Mouse (Mus musculus): ENCODE data around the gene Afap1l2.

The Afap1l2 gene

DNA sequence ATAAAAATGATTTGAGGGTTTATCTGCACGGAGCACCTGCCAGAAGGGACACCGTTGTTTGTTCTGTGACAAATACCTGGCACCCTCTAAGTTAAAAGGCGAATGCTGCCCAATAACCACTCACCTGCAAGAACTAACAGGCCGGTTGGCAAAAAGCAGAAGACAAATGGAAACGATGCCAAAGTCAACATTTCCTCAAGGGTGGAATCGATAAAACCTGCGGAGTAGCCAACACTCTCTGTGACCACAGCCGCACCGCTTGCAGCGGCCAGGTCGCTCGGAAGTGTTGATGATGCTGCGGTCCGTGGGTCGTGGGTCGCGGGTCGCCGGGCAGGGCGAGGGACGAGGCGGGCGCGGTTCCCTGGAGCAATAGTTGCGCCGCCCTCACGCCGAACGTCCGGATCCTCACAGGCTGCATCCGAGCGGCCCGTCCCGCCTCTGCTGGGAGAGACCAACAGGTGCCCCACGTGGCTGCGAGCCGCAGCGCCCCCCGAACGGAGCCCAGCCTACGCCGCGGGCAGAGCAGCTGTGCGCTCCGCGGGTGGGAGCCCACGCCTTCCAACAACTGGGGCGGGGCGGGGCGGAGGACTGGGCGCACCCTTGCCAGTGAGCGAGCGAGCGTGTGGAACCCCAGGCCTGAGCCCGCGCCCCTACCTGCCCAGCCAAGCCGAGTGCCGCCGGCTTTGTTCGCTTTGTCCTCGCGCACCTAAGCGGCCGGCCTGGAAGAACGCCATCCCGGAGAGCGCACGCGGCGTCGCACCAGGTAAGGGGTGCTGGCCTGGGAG is 134.0 kb downstream of the Afap1l2 start, which contains the start of gene Vwa2:
Gene Vwa2, plus strand, starts transcription at position 434 of the 785 bp plus-strand sequence.
- peak; percentile 30 for DNase-seq

- DNase-seq = no peak
These were observed 140.3 kb downstream of the Afap1l2 start for GRCm38 (mm10) chr19:56867701-56868100.

All from right cerebral cortex, adult 18-20 months (tissue).